Mouse (Mus musculus): Measurements from ENCODE around the gene Btnl2. TPM values are rescaled to one million over a fixed set of nuclear protein-coding genes. Genes with fewer than 3 reads are reported as not detected.

Gene Btnl2
- polyA plus RNA-seq, 1 experiment from 2014 or later, result not detected

DNA sequence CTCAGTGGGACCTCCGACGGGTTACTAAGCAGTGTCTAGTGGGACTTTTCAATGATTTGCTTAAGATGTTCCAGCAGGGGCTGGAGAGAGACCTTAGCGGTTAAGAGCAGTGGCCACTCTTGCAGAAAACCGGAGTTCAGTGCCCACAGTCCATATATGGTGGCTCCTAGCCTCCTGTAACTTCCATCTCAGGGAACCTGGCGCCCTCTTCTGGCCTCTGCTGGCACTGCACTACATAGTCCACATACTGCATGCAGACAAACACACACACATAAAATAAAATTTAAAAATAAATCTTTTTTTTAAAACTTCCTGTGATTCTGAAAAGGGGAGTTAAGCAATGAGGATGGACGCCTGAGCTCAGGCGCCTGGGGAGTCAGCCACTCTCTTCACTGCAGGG, 28.6 kb downstream of the Btnl2 start:
- no peak overlapping the region for H3K27ac ChIP-seq
- 69% methylated on average over 7 of the region's 7 CpGs for WGBS

DNA sequence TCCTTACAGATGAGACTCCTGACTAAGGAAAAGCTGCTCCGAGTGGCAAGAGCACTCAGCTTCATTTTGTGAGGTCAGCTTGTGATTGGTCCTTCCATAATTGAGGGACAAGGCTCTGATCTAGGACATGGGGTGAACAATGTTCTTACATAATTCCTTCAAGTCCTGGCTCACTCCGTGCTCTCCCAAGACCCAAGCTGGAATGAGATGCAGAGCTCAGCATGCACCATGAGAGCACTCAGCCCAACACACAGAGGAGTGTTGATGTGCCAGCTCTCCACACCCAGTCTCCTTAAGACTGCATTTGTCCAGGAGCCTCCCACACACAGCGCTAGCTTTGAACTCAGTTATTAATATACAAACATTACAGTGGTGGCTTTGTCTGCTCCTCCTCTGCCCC, 30.1 kb downstream of the Btnl2 start:
- Histone ChIP-seq H3K4me3 (no peak overlapping the region), H3K4me2 (replicated peaks) (no peak overlapping the region), H3K36me3 (no peaks in the 10 kb centered on the region), H3K9ac (no peak overlapping the region), H3K27me3 (no peaks in the 10 kb centered on the region), H3K27ac (no peak overlapping the region), H3K9me3 (no peaks in the 10 kb centered on the region), H3K4me1 (no peaks in the 10 kb centered on the region)
- ATAC-seq (ENCODE audit: insufficient number of reproducible peaks, insufficient read depth, low FRiP score, low TSS enrichment), result no peak
- WGBS, result 63% methylated on average over 3 of the region's 3 CpGs

More for the DNA sequence above, 28.6 kb downstream of the Btnl2 start:
- no peak for ATAC-seq (ENCODE audit: insufficient number of reproducible peaks, insufficient read depth, low FRiP score, low TSS enrichment)
- Histone ChIP-seq H3K4me3 (no peak overlapping the region), H3K4me1 (no peaks in the 10 kb centered on the region), H3K4me2 (replicated peaks) (no peak overlapping the region), H3K36me3 (no peaks in the 10 kb centered on the region), H3K9me3 (no peaks in the 10 kb centered on the region), H3K9ac (no peak overlapping the region), H3K27me3 (no peaks in the 10 kb centered on the region)

DNA sequence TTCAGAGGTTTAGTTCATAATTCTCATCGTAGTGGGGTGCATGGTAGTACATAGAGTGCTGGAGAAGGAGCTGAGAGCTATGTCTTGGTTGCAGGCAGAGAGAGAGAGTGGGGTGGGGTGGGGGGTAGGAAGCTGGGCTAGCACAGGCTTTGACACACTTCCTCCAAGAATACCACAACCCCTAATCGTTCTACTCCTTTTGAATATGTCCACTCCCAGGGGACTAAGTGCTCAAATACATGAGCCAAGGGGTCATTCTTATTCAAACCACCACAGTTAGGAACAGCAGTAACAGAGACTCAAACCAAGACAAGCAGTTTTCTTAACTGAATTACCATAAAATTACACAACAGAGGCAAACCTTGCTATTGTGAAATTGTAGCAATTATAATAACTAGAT, 32.0 kb downstream of the Btnl2 start:
- Histone ChIP-seq H3K9me3 (no peaks in the 10 kb centered on the region), H3K4me1 (no peaks in the 10 kb centered on the region), H3K4me3 (no peak overlapping the region), H3K27me3 (peaks cover 7% of the 10 kb centered on the region), H3K36me3 (no peaks in the 10 kb centered on the region), H3K27ac (no peak overlapping the region), H3K4me2 (replicated peaks) (no peak overlapping the region), H3K9ac (no peak overlapping the region)
- WGBS, result 78% methylated on average over 2 of the region's 2 CpGs
- no peak for ATAC-seq (ENCODE audit: insufficient number of reproducible peaks, insufficient read depth, low FRiP score, low TSS enrichment)

DNA sequence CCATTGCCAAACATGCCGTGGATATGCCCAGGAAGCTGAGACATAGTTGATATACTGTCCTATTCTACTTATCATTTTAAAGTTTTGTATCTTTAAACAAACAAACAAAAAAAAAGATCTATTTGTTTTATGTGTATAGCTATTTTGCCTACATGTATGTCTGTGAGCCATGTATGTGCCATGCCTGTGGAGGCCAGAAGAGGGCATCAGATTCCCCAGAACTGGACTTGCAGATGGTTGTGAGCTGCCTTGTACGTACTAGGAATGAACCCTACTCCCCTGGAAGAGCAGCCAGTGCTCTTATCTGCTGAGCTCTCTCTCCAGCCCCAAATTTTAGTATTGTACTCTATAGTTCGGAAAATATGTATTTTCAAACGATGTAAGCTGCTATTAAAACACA, 33.9 kb downstream of the Btnl2 start:
- Histone ChIP-seq H3K36me3 (no peaks in the 10 kb centered on the region), H3K9me3 (no peaks in the 10 kb centered on the region), H3K27ac (no peak overlapping the region), H3K27me3 (peaks cover 10% of the 10 kb centered on the region), H3K4me2 (replicated peaks) (no peak overlapping the region), H3K4me1 (no peaks in the 10 kb centered on the region), H3K4me3 (no peak overlapping the region), H3K9ac (no peak overlapping the region)
- WGBS, result 32% methylated on average over 4 of the region's 4 CpGs
- no peak for ATAC-seq (ENCODE audit: insufficient number of reproducible peaks, insufficient read depth, low FRiP score, low TSS enrichment)

DNA sequence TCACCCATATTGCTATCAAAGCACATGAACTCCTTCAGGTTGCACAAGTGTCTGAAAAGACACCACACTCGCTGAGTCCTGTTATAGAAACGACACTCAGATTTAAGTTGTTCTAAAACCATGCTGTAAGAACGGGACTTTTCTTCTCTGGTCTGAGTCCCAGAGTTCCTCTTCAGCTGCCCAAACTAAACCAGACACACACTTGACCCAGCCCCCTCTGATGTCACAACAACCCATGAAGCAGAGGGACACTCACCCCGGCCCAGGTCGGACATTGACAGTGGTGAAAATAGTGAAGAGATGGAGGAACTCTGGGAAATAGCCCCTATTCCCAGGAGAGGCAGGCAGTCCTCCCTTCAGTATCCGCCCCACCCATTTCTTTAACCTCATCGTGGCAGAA, 36.9 kb downstream of the Btnl2 start:
- Histone ChIP-seq H3K36me3 (no peaks in the 10 kb centered on the region), H3K9ac (no peak overlapping the region), H3K4me1 (no peaks in the 10 kb centered on the region), H3K4me2 (replicated peaks) (0 out of 2 replicates have a peak overlapping the region, but pooled peaks have one; percentile 64), H3K9me3 (no peaks in the 10 kb centered on the region), H3K27ac (no peak overlapping the region), H3K27me3 (peaks cover 10% of the 10 kb centered on the region), H3K4me3 (no peak overlapping the region)
- no peak for ATAC-seq (ENCODE audit: insufficient number of reproducible peaks, insufficient read depth, low FRiP score, low TSS enrichment)
- WGBS, result 73% methylated on average over 7 of the region's 7 CpGs

DNA sequence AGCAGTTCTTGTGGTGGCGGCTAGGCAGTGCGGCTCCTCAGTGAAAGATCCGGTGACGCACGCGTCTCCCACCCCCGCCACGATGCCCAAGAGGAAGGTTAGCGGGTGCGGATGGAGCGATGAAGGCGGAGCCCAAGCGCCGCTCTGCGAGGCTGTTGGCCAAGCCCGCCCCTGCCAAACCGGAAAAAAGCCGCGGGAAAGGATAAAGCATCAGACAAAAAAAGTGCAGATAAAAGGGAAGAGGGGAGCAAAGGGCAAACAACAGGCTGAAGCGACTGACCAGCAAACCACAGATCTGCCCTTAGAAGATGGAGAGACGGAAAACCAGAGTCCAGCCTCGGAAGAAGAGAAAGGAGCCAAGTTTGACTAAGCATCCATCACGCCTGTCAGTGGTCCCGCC, 37.7 kb downstream of the Btnl2 start:
- H3K9ac ChIP-seq, result 0 out of 2 replicates have a peak overlapping the region, but pooled peaks have one; percentile 15

DNA sequence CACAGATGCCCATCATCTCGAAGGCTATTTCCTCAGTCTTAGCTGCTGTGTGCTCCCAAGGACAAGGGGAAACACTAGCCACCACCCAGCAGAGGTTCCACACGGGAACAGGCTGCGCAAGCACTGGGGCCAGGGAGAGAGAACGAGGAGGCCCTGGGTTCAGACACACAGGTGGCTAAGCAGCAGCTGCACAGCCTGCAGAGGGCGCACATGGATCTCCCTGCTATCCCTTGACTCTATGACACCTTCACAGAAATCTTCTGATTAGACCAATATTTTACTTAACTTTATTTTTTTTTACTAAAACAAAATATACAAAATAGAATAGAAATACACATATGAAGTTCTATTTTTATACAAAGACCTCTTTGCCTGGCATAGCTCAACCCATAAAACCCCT, 42.7 kb downstream of the Btnl2 start:
- WGBS, result 69% methylated on average over 5 of the region's 5 CpGs

More for the DNA sequence above, 37.7 kb downstream of the Btnl2 start:
- Histone ChIP-seq H3K9me3 (no peaks in the 10 kb centered on the region), H3K27ac (no peak overlapping the region), H3K4me2 (replicated peaks) (peak overlapping the region; percentile 64), H3K4me1 (no peaks in the 10 kb centered on the region), H3K27me3 (peaks cover 10% of the 10 kb centered on the region), H3K4me3 (peak overlapping the region; percentile 31), H3K36me3 (no peaks in the 10 kb centered on the region)
- 3% methylated on average over 24 of the region's 24 CpGs for WGBS
- ATAC-seq (ENCODE audit: insufficient number of reproducible peaks, insufficient read depth, low FRiP score, low TSS enrichment), result no peak

DNA sequence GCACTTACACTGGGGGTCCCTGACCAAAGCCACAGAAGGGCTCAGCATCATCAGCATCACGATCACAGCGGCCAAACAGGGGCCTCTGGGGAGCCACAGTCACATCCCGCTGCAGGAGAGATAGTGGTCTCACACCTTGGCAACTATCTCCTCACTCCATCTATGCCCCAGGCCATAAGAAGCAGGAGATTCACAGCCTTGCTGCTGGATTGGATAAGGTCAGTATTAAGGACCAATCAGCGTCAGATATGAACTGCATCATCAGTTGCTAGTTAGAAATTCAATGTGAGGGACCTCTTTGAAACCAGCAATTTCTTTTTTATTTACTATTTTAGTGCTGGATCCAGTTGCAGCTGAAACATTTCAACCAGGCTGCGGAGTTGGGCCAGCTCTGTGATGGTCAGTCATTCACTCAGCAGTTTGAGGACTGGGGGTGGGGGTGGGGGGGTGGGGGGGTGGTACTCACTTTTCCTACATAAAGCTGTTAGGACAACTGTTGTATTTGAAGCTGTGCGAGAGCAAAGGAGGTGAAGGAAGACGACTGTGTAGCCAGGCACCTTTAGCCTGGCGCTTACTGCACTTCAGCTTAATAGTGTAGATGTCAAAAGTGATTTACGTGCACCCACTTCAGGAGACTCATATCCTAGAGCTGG, 43.6 kb downstream of the Btnl2 start:
- peak overlapping the region; percentile 64 for H3K4me2 ChIP-seq (replicated peaks)
- no peak overlapping the region for H3K9ac ChIP-seq
- 14% methylated on average over 9 of the region's 9 CpGs for WGBS
- no peaks in the 10 kb centered on the region for H3K9me3 ChIP-seq
- H3K27ac ChIP-seq, result peak overlapping the region; percentile 84; the same call in 1 of the 2 replicates
- H3K27me3 ChIP-seq, result no peaks in the 10 kb centered on the region
- no peaks in the 10 kb centered on the region for H3K36me3 ChIP-seq
- peak overlapping the region; percentile 50 for H3K4me3 ChIP-seq
- no peaks in the 10 kb centered on the region for H3K4me1 ChIP-seq
- ATAC-seq (ENCODE audit: insufficient number of reproducible peaks, insufficient read depth, low FRiP score, low TSS enrichment), result peak; percentile 74

More for the DNA sequence above, 42.7 kb downstream of the Btnl2 start:
- Histone ChIP-seq H3K9me3 (no peaks in the 10 kb centered on the region), H3K27me3 (no peaks in the 10 kb centered on the region), H3K4me1 (no peaks in the 10 kb centered on the region), H3K4me3 (no peak overlapping the region), H3K4me2 (replicated peaks) (no peak overlapping the region), H3K27ac (no peak overlapping the region), H3K36me3 (no peaks in the 10 kb centered on the region), H3K9ac (no peak overlapping the region)
- ATAC-seq (ENCODE audit: insufficient number of reproducible peaks, insufficient read depth, low FRiP score, low TSS enrichment), result no peak

DNA sequence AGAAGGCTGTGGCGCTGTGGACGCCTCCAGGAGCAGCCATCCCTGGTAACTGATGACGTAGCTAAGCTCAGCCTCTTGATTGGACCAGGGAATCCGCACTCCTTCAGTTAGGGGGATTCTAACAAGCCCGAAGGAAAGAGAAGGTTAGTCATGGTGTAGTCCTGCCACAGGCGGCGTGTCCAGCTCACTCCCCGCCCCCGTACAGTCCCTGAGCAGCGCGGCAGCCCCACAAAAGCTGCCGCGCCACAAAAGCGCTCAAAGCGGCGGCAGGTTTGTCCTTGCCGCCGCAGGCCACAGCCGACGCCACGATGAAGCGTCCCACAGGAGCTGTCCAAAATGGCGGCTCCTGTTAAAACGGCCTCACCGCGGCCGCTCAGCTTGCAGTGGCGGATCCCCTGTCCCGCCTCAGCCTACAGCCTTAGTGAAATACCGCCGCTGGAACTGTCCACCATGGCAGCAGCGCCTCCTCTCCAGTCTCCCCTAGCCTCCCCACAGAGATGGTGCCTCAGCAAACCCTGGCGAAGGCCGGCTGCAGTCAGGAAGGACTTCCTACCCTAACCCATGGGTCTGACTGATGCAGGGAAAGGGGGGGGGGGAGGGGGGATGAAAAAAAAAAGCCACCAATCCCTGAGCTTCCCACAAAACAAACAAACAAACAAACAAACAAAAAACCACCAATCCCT, 44.2 kb downstream of the Btnl2 start, which contains the start of gene BC051142:
TSS of gene BC051142 (plus strand) at position 110 of the 683 bp plus-strand sequence.
- peak; percentile 90 for ATAC-seq (ENCODE audit: insufficient number of reproducible peaks, insufficient read depth, low FRiP score, low TSS enrichment)
- Histone ChIP-seq H3K4me1 (no peaks in the 10 kb centered on the region), H3K27me3 (no peaks in the 10 kb centered on the region), H3K9ac (peak within 1 kb of the TSS; percentile 64), H3K4me2 (replicated peaks) (peak within 1 kb of the TSS; percentile 64), H3K4me3 (peak within 1 kb of the TSS; percentile 50), H3K27ac (peak within 1 kb of the TSS; percentile 84), H3K9me3 (no peaks in the 10 kb centered on the region), H3K36me3 (no peaks in the 10 kb centered on the region)
- 2% methylated on average over 34 of the region's 34 CpGs for WGBS

DNA sequence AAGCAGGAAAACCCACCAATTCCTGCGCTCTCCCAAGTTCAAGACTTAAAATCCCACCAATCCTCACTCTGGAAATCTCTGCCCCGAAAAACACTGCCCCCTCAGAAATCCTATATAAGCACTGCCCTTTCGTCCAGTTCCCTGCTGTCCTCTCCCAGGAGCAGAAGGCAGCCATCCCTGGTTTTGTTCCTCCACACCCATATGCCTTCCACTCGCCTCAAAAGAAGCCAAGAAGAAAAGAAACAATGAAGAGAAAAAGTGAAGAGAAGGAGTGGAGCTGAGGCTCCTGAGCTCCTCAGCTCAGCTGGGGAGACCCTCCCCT, 44.7 kb downstream of the Btnl2 start:
- no peak overlapping the region for H3K9ac ChIP-seq
- no peak for ATAC-seq (ENCODE audit: insufficient number of reproducible peaks, insufficient read depth, low FRiP score, low TSS enrichment)
- no peaks in the 10 kb centered on the region for H3K9me3 ChIP-seq
- H3K27me3 ChIP-seq, result no peaks in the 10 kb centered on the region
- H3K27ac ChIP-seq, result no peak overlapping the region
- no peaks in the 10 kb centered on the region for H3K36me3 ChIP-seq
- peak overlapping the region; percentile 64 for H3K4me2 ChIP-seq (replicated peaks)
- H3K4me1 ChIP-seq, result no peaks in the 10 kb centered on the region
- 43% methylated on average over 4 of the region's 4 CpGs for WGBS
- peak overlapping the region; percentile 50 for H3K4me3 ChIP-seq

DNA sequence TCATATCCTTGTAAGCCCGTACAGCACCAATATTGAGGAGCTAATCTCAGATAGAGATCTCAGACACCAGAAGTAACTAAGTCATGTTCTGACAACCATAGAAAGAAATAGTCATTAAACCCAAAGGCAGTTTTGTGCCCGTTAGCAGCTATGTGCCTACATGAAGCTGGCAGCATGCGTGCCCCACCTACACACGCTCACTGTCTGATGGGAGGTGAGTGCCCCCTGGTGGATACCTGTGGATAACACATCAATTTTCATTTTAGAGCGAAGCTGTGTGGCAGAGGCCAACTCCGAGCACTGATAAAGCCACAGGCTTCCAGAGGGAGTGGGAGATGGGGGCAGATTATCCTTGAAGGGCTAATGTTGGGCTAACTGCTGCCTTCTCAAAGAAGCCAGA, 56.5 kb downstream of the Btnl2 start:
- no peak overlapping the region for H3K4me2 ChIP-seq (replicated peaks)
- 0 out of 2 replicates have a peak, but pooled peaks cover 2% of the 10 kb centered on the region for H3K27me3 ChIP-seq
- no peak for ATAC-seq (ENCODE audit: insufficient number of reproducible peaks, insufficient read depth, low FRiP score, low TSS enrichment)
- no peak overlapping the region for H3K4me3 ChIP-seq
- H3K9ac ChIP-seq, result no peak overlapping the region
- no peaks in the 10 kb centered on the region for H3K4me1 ChIP-seq
- 27% methylated on average over 6 of the region's 6 CpGs for WGBS
- no peak overlapping the region for H3K27ac ChIP-seq
- no peaks in the 10 kb centered on the region for H3K36me3 ChIP-seq
- H3K9me3 ChIP-seq, result no peaks in the 10 kb centered on the region
